Comparison of ENCODE assay signal across 17 mouse cellular contexts in genomic region chr11:116506151-116506875, GRCm38 (mm10). TPM values are rescaled to one million over a fixed set of nuclear protein-coding genes. Genes with fewer than 3 reads are reported as not detected.
A peak's percentile ranks its signal among the peaks of the same experiment; 100 is the strongest.
DNase-seq lines count a peak whose midpoint lies in the region; ATAC-seq and TF ChIP-seq lines count a peak whose summit lies in the region.
"Had no signal": no experiment of that assay in that cellular context is flagged by ENCODE, and none has a peak within 500 bp of the region (broad histone marks: within the 10 kb centered on the region; RNA-seq: fewer than 3 reads in every experiment).

No protein-coding gene starts in this region.

- intact Hi-C loops in heart, postnatal 10 days (cut with DNase I) = no loop called here

- H3K4me1 ChIP-seq in bone marrow, adult 2 months (ENCODE audit: control insufficient read depth, insufficient read depth, low read length) = peaks cover 5% of the 10 kb centered on the region
- H3K4me1 ChIP-seq in limb, embryonic 10.5 days = peaks cover 10% of the 10 kb centered on the region
- H3K4me1 ChIP-seq: embryonic facial prominence, embryonic 12.5 days; forebrain, embryonic 13.5 days; heart, embryonic 13.5 days had no signal

- peak overlapping the region; percentile 65 for H3K27ac ChIP-seq in bone marrow, adult 2 months (ENCODE audit: control insufficient read depth, insufficient read depth, low read depth, low read length, poor library complexity)
- H3K27ac ChIP-seq in limb, embryonic 10.5 days = peak overlapping the region; percentile 42; the same call in 1 of the 2 replicates
- H3K27ac ChIP-seq: embryonic facial prominence, embryonic 12.5 days; forebrain, embryonic 13.5 days; heart, embryonic 13.5 days; limb, embryonic 12.5 days; midbrain, embryonic 10.5 days had no signal

- peak; percentile 56 to 57 for DNase-seq in cerebellum, postnatal 25 days
- DNase-seq in cerebellum, adult 8-10 months = no peak
- no peak for DNase-seq in limb, embryonic 10.5 days (ENCODE audit: low spot score)
- no peak for DNase-seq in adrenal gland, postnatal 4 days (ENCODE audit: low spot score in 2 of 2)
- DNase-seq in layer of hippocampus, adult 9-10 months (ENCODE audit: low spot score) = no peak
- DNase-seq in heart, postnatal 10 days = no peak
- DNase-seq: cerebellum, postnatal 36 days; lung, postnatal 10 days; thymus, adult 2 months had no signal

- TF ChIP-seq POLR2A in bone marrow, adult 2 months (IDR thresholded peaks at IDR 0.05; ENCODE audit: borderline replicate concordance, control insufficient read depth, low read depth, low read length) = no peak

- no peak for TF ChIP-seq CTCF in bone marrow, adult 2 months (IDR thresholded peaks at IDR 0.05; ENCODE audit: control insufficient read depth, insufficient read depth, low read length)

- peak; percentile 51 for ATAC-seq in megakaryocyte, adult 5-6 weeks (ENCODE audit: poor library complexity, severe bottlenecking)
- ATAC-seq: forebrain, embryonic 13.5 days had no signal

- H3K9me3 ChIP-seq in limb, embryonic 10.5 days (replicated peaks) = no peaks in the 10 kb centered on the region
- H3K9me3 ChIP-seq: embryonic facial prominence, embryonic 12.5 days; forebrain, embryonic 13.5 days; heart, embryonic 13.5 days; limb, embryonic 12.5 days; midbrain, embryonic 10.5 days had no signal

- WGBS in bone marrow, adult 2 months = 62% methylated on average over 17 of the region's 17 CpGs
- 87% methylated on average over 17 of the region's 17 CpGs for WGBS in limb, embryonic 10.5 days

- no peaks in the 10 kb centered on the region for H3K27me3 ChIP-seq in limb, embryonic 10.5 days (ENCODE audit: low read depth, poor library complexity, severe bottlenecking)
- H3K27me3 ChIP-seq: embryonic facial prominence, embryonic 12.5 days; forebrain, embryonic 13.5 days; heart, embryonic 13.5 days; limb, embryonic 12.5 days had no signal

- H3K36me3 ChIP-seq in limb, embryonic 10.5 days = no peaks in the 10 kb centered on the region
- H3K36me3 ChIP-seq: embryonic facial prominence, embryonic 12.5 days; heart, embryonic 13.5 days; limb, embryonic 12.5 days; midbrain, embryonic 10.5 days had no signal

- H3K4me3 ChIP-seq in bone marrow, adult 2 months (replicated peaks; ENCODE audit: control insufficient read depth, low read depth, low read length) = no peak overlapping the region
- no peak overlapping the region for H3K4me3 ChIP-seq in limb, embryonic 10.5 days
- H3K4me3 ChIP-seq: embryonic facial prominence, embryonic 12.5 days; forebrain, embryonic 13.5 days; heart, embryonic 13.5 days; limb, embryonic 12.5 days; midbrain, embryonic 10.5 days had no signal

RNA-seq across cellular contexts. Expression of gene Prpsap1, which starts 12.3 kb away (rescaled TPM):
- polyA plus RNA-seq in bone marrow, adult 2 months (2011; ENCODE audit: insufficient read depth, insufficient read length, low replicate concordance, missing spikeins) = 20.1 and 41.9 TPM in 2 replicates
- polyA plus RNA-seq in limb, embryonic 10.5 days (2016; fragmentation: Nextera tagmentation; extraction: Ambion mirVana) = 203 and 209 TPM in 2 replicates
- total RNA-seq in megakaryocyte, adult 5-6 weeks (2015) = 28.6 and 32.6 TPM in 2 replicates
- 19.2 and 34.6 TPM in 2 replicates for total RNA-seq in megakaryocyte, adult 5-6 weeks (2017)
- 100 to 1,000 TPM in 1 of 2 experiments, 10 to 100 TPM in 1; 95.7 to 103 TPM for total RNA-seq in adrenal gland, postnatal 4 days (2021)
- total RNA-seq in heart, postnatal 10 days (2021) = 10 to 100 TPM; 45.3 to 45.8 TPM

RNA-seq across cellular contexts. Expression of gene Sphk1, which starts 24.4 kb away (rescaled TPM):
- 31.3 and 31.7 TPM in 2 replicates for polyA plus RNA-seq in bone marrow, adult 2 months (2011; ENCODE audit: insufficient read depth, insufficient read length, low replicate concordance, missing spikeins)
- 0.30 and 0.54 TPM in 2 replicates for polyA plus RNA-seq in limb, embryonic 10.5 days (2016; fragmentation: Nextera tagmentation; extraction: Ambion mirVana)
- 0.60 and 2.2 TPM in 2 replicates for total RNA-seq in megakaryocyte, adult 5-6 weeks (2015)
- total RNA-seq in megakaryocyte, adult 5-6 weeks (2017) = 1.7 and 2.1 TPM in 2 replicates
- total RNA-seq in adrenal gland, postnatal 4 days (2021) = 1 to 10 TPM; 5.3 to 6.0 TPM
- 1 to 10 TPM; 2.5 to 3.9 TPM for total RNA-seq in heart, postnatal 10 days (2021)

RNA-seq across cellular contexts. Expression of gene Qrich2, which starts 40.3 kb away (rescaled TPM):
- polyA plus RNA-seq in bone marrow, adult 2 months (2011; ENCODE audit: insufficient read depth, insufficient read length, low replicate concordance, missing spikeins) = not detected in 2 replicates
- polyA plus RNA-seq in limb, embryonic 10.5 days (2016; fragmentation: Nextera tagmentation; extraction: Ambion mirVana) = 0.36 and 0.44 TPM in 2 replicates
- not detected in 2 replicates for total RNA-seq in megakaryocyte, adult 5-6 weeks (2015)
- total RNA-seq in megakaryocyte, adult 5-6 weeks (2017) = 0.18 and 0.65 TPM in 2 replicates
- total RNA-seq in adrenal gland, postnatal 4 days (2021) = under 1 TPM in 1 of 2 experiments, not detected in 1; 0.14 TPM
- total RNA-seq in heart, postnatal 10 days (2021) = not detected
- total RNA-seq: adrenal gland, adult 18-20 months had no signal
- polyA plus RNA-seq: forebrain, embryonic 13.5 days; heart, embryonic 13.5 days had no signal

Comparison
In these comparisons a context has a peak if more than half of its experiments do, and no peak if none do; other contexts are left out.
1. DNase-seq: peak in cerebellum, postnatal 25 days (2 of 2); none in cerebellum, adult 8-10 months (single experiment), limb, embryonic 10.5 days (single experiment), adrenal gland, postnatal 4 days (0 of 2), layer of hippocampus, adult 9-10 months (single experiment) and heart, postnatal 10 days (0 of 2).